Mouse (Mus musculus): Measurements from ENCODE around the gene Cuedc2.

- TF ChIP-seq CTCF (IDR thresholded peaks at IDR 0.05; ENCODE audit: low read depth) (no peak), EP300 (IDR thresholded peaks at IDR 0.05; ENCODE audit: low read depth) (no peak)
Measured at GRCm38 (mm10) chr19:46331326-46331725, 7.2 kb downstream of the Cuedc2 start.
